Mouse (Mus musculus): ENCODE data around the gene Mgat3.

The Mgat3 gene

GRCm38 (mm10) chr15:80173001-80173771 is at the start of gene Mgat3:
Mgat3 (plus strand) TSS chr15:80173721.
- no peak for DNase-seq

GRCm38 (mm10) chr15:80124651-80125050 is 48.9 kb upstream of the Mgat3 start:
- no peak for DNase-seq

DNA sequence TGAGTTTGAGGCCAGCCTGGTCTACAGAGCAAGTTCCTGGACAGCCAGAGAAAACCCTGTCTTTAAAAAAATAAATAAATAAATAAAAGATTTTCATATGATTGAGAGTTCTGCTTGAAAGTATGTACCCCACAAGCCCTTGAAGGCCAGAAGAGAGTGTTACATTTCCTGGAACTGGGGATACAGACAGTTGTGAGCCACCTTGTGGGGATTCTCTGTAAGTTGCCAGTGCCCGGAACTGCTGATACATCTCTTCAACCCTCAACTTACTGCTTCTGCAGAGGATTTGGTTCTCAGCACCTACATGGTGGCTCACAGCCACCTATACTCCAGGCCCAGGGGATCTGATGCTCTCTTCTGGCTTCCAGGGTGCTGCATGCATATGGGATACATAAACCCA is 46.3 kb upstream of the Mgat3 start:
- DNase-seq, result peak; percentile 44

DNA sequence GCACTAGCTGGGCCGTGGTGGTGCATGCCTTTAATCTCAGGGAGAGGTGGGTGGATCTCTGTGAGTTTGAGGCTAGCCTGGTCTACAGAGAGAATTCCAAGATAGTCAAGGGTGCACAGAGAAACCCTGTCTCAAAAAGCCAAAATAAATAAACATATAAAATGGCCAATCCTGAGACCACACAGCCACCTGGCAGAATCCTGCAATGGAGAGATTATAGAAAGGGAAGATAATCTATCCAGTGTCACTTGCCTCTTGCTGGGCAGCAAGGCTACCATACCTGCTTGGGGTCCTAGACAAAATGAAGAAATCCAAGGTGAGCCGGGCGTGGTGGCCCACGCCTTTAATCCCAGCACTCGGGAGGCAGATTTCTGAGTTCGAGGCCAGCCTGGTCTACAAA is 43.5 kb upstream of the Mgat3 start:
- no peak for DNase-seq

DNA sequence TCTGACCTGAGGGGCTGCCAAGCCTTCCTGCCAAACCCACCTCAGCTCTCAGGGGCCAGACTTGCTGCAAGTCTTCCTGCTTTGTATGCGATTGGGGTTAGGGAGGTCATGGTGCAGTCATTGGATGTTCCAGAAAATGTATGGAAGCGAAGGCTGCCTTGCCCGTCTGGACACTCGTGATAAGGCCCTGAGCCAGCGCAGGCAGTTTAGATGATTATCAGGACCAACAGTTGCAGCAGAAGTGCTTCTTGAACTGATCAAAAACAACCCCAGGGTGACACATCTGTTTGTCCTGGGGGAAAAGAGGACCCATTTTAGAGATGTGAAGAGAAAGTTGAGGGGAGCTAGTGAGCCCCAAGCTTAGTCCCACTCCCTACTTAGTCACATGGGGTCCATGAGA is 42.8 kb upstream of the Mgat3 start:
- no peak for DNase-seq

DNA sequence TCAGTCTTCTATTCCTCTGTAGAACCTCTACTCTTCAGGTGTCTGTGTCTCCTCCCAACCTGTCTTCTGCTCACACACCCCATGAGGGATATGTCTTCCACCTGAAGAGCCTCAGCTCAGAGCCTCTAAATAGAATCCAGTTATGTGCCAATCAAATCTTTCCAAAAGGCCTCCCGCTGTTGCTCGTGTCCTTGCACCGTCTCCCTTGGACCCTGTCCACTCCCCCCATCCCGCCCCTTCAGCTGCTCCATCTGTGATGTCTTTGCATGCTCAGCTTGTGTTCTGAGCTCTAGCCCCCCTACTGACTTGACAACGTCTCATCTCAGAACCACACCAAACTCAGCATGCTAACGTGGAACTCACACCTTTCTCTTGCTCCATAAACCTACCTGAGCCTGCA is 42.1 kb upstream of the Mgat3 start:
- DNase-seq, result no peak

DNA sequence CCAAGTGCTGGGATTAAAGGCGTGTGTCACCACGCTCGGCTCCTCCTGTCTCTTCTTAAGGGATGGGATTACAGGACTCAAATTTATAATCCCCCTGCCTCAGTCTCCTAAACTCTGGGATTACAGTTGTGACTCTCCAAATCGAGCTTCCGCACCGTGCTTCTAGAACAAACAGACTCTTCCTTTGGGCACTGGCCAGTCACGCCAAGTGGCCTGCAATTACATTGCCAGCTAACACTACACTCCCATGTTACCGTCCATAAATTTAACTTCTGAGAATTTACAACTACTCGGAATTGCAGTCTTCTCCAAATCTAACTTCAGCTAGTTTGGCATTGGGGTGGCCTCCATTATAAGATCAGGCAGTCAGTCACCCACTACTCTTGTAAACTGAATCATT is 41.1 kb upstream of the Mgat3 start:
- no peak for DNase-seq

DNA sequence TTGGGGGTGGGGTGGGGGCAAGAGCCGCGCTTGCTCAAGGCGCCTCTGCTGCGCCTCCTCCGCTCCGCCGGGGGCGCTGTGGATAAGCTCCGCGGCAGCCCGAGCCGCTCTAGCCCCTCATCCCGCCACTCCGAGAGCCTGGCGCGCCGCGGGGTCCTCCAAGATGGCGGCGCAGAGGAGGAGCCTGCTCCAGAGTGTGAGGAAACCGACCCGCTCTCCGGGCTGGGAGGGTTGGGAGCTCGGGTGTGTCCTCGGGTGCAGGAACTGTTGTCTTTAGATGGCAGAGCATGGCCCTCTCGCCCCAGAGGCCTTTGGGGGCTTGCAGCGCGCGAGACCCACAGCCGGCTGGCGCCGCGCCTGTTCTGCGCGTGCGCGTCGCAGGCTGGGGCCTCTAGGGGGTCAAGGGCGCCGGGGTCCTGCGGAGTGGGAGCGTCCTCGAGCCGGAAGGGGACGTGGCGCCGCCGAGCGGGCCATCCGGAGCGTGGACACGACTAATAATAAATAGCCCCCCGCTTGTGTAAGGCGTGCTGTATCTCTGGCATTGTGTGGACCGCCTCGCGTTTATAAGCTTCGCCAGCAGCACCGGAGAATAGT is 40.4 kb upstream of the Mgat3 start, which contains the start of gene Tab1:
Tab1 (plus strand) TSS at position 135 of the 594 bp plus-strand sequence.
- DNase-seq, result peak; percentile 94

DNA sequence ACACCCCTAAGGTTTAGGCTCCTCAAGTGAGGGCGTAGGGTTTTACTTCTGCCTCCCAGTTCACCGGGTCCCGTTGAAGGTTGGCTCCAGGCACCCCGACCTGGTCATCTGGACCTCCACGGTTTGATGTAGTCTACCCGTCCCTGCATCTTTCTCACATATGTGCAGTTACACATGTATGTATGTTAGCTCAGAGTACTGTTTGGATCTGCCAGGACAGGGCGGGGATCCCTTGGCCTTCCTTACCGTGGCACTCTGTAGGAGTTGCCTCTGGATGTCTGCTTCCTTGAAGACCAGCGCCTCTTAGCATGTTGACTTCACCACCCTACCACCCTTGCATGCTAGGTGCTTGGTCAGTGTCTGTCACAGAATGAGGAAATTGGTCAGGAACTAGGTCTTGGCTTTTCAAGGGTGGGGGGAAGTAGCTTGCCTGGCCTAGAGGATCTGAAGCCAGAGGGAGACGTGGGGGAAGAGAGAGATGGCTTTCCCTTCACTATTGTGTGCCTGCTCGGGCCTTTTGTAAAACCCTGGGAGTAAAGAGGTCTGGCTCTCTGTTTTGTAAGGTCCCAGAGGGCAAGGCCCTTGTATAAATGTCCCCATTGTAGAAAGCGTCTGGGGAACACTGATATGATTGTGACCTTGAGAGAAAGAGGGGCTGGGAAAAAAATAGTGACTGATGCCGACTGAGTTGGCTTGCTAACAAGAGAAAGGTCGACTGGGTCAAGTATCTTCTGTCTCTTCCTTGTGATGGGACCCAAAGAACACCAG is 39.7 kb upstream of the Mgat3 start:
- DNase-seq, result no peak

GRCm38 (mm10) chr15:80134450-80134847 is 39.1 kb upstream of the Mgat3 start:
- no peak for DNase-seq

GRCm38 (mm10) chr15:80135499-80135898 is 38.0 kb upstream of the Mgat3 start:
- DNase-seq, result no peak

GRCm38 (mm10) chr15:80136645-80137044 is 36.9 kb upstream of the Mgat3 start:
- no peak for DNase-seq

DNA sequence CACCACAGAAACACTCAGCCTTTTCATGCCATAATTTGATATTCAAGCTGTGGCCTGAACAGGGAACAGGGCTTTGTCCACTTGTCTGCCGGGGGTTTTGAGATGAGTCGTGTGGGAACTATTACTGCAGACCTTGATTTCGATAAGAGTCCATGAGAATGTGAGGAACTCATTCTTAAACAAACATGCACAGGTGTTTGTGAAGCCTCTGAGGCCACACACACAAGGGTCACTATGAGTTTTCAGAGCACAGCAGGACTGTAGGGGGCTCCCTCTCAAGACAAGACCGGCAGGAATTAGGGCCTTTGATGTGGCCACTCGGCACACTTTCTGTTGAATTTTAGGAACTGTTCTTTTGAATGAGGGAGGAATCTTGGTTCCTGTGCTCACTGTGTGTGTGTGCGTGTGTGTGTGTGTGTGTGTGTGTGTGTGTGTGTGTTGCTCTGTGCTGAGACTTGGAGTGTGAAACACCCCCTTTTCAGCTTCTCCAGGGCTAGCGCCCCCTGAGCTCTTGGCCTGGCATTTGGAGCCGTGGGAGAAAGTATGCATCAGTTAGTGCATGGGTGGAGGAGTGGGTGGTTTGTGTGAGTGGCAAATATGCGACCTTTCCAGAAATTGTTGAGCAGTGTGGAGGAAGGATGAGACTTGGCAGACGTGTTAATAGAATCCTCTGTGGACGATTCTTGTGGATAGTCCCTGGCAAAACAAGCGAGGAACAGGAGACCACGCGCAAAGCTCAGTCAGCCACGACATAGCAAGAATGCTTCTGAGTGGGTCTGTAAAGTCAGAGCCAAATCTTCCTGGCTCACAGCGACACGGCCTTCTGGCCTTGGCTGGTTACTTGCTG is 35.4 kb upstream of the Mgat3 start:
- DNase-seq, result no peak

GRCm38 (mm10) chr15:80140302-80140701 is 33.2 kb upstream of the Mgat3 start:
- DNase-seq, result no peak

GRCm38 (mm10) chr15:80140878-80141277 is 32.6 kb upstream of the Mgat3 start:
- no peak for DNase-seq

GRCm38 (mm10) chr15:80142130-80142529 is 31.4 kb upstream of the Mgat3 start:
- no peak for DNase-seq

DNA sequence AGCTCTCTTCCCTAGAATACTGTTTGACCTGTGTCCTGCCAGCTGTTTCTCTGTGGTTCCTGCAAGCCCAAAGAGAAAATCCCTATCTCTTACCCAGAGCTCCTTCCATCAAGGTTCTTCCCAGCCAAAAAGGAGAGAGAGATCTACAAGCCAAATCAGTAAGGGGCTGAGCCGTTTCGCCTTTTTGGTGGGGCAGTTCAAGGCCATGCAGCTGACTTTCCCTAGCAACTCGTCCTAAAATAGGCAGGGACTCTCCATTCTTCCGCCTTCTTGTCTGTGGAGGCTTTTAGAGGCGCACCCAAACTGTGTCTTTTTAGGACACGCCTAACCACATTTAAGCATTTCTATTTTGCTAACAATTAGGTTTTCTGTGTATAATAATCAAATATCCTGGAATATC is 29.8 kb upstream of the Mgat3 start:
- DNase-seq, result no peak

DNA sequence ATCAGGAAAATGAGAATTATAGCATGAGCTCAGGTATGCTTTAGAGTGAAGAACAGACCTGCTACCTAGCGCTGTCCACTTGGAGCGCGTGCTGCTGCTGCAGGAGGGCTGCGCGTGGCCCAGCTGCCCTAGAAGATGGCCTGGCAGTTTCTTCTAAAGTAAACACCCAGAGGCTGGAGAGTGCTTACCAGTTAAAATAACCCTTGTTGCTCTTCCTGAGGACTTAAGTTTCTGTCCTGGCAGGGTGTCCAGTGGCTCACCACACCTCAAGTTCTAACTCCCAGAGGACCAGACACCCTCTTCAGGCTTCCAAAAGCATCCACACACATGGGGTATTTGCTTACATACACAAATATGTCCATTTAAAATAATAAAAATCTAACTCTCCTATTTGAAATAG is 28.1 kb upstream of the Mgat3 start:
- DNase-seq, result no peak

- DNase-seq, result no peak
Observed at GRCm38 (mm10) chr15:80146153-80146552, 27.4 kb upstream of the Mgat3 start.

GRCm38 (mm10) chr15:80147090-80147489 is 26.4 kb upstream of the Mgat3 start:
- no peak for DNase-seq

DNA sequence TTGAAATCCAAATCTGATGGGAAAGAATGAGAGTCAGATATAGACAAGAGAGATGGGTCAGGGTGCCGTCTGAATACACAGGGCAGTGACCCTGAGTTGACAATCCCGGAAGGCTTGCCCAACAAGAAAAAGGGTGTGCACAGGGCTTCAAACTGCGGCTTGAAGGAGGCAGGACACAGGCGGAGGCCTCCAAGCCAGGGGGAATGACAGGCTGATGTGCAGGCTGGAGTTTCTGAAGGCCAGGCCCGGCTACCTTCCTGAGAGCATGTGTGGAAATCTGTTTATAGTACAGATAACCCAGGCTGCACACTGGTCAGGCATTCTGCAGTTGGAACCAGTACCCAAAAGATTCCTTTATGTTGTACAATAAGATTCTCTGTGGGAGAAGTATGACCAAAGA is 26.0 kb upstream of the Mgat3 start:
- DNase-seq, result no peak

DNA sequence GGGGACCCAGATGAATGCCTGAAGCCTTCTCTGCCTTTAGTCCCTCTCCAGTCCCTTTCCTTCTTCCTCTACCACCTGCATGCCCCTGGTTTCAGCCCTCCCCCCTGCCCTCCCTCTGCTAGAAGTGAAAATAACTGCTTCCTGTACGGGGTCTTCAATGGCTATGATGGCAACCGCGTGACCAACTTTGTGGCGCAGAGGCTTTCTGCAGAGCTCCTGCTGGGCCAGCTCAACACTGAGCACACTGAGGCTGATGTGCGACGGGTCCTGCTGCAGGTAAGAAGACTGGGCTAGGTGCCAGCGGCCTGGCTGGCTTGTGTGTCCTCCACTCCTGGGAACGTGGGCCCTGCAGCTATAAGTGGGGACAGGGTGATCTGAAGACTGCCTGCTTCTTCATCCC is 25.0 kb upstream of the Mgat3 start:
- peak; percentile 64 for DNase-seq

- peak; percentile 54 for DNase-seq
Observed at GRCm38 (mm10) chr15:80149517-80149916, 24.0 kb upstream of the Mgat3 start.
